Mouse (Mus musculus) layer of hippocampus, adult 18-20 months (tissue): ENCODE measurements around the gene Srgap3. TPM values are rescaled to one million over a fixed set of nuclear protein-coding genes. Genes with fewer than 3 reads are reported as not detected.
"Not testable (repeated sequence)": the region's sequence is repeated elsewhere in the genome, so short reads cannot be mapped to it uniquely, and the experiment has no call there.

Experiments used
- DNase-seq, 2 experiments: peaks; one replicate each; pipeline ENCODE4 v3.0.0; 2022; ENCODE audit warnings: low spot score in 2 of 2
- total RNA-seq, 2 experiments: library from RNA; stranded (reverse); gene quantifications; 2 replicates each; pipeline ENCODE4 v1.2.3; 2021

The Srgap3 gene
- total RNA-seq, 2 experiments from 2014 or later, result 276 to 280 TPM

- peak in 1 of 2 experiments; percentile 51 for DNase-seq
These were observed 192.1 kb downstream of the Srgap3 start for GRCm38 (mm10) chr6:112754994-112755393.

- DNase-seq, result no peak
These were observed 194.5 kb downstream of the Srgap3 start for GRCm38 (mm10) chr6:112752517-112752916.

- no peak for DNase-seq
These were observed 195.1 kb downstream of the Srgap3 start for GRCm38 (mm10) chr6:112752007-112752406.

DNA sequence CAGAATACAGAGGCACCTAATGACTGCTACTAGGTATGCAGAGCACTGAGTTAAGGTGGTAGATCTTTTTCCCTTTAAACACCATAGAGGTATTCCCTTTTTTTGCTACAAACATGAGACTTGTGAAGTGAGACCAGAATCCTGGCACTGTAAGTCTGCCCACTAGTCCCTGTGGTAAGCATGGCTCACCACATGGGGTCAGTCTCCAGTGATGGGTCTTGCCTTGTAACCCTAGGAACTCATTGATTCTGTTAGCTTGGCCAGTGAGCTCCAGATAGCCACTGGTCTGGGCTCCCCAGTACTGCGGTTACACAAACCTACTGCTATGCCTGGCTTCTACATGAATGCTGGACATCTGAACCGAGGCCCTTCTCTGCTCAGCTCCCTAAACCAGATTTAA, 204.8 kb downstream of the Srgap3 start:
- DNase-seq, result no peak

DNA sequence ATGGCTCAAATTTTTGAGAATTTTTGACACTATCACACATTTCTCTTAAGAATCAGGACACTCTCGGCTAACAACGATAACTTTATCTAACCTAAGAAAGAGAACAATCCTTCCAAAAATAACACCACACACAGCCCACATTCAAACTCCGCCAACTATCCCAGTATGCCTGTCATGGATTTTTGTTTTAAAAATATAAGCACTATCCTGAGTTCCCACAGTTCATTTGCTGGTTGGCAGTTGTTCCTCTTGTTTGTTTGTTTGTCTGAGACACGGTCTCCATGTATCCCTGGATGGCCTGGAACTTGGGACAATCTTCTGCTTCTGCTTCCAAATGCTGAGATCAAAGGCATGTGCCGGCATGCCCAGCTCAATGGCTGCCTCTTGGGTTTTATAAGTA, 205.3 kb downstream of the Srgap3 start:
- DNase-seq, result peak in 1 of 2 experiments; percentile 56

DNA sequence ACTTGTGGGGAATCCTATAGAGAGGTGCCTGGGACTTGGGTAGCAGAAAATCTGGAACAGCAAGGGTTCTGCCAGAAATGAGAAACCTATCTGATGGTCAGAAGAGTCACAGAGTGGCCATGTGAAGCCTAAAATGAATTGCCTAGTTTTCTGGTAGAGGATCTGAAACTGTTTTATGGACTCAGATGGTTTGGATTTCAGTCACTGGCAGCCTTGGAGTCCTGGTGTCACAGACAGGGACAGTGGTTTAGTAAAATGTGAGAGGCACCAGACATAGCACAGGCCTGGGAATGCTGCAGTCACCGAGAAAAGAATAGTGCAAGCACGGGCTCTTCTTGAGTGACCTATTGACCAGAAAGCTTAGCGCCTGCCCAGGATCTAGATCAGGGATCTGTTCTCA, 207.4 kb downstream of the Srgap3 start:
- DNase-seq, result no peak

DNA sequence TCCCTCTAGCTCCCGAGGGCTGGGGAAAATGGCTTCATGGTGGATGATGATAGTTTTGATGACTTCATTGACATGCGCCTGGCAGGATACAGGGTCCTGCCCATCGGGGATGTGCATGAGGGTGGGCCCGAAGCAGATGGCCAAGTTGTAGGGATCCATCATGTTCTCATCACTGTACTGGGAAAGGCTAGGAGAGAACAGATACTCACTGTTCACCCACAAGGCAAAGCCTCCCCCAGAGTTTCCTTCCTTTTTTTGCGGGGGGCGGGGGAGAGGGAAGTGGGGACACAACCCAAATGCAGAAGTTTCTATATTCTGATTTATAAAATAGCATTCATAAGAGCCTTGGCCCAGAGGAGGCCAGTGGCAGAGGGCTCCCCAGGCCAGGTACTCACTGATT, 208.1 kb downstream of the Srgap3 start:
- peak; percentile 66 to 88 for DNase-seq

- no peak for DNase-seq
These were observed 210.6 kb downstream of the Srgap3 start for GRCm38 (mm10) chr6:112736471-112736870.

DNA sequence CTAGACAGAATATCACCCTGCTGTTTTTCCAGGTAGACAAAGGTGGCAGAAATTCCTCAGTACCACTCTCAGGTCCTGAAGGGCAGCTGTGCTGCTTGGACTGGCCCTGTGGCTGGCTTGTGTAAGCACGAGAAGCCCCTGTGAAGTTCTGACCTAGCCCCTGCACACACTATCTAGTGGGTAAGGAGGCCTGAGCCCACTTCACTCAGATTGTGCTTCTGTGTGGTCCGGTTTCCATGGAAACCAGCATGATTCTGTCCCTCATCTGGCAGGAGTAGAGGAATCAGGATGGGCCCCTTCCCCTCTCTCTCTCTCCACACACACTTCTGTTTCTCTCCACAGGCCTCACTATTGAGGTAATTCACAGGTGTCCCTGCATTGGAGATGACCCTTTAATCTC, 212.0 kb downstream of the Srgap3 start:
- no peak for DNase-seq

DNA sequence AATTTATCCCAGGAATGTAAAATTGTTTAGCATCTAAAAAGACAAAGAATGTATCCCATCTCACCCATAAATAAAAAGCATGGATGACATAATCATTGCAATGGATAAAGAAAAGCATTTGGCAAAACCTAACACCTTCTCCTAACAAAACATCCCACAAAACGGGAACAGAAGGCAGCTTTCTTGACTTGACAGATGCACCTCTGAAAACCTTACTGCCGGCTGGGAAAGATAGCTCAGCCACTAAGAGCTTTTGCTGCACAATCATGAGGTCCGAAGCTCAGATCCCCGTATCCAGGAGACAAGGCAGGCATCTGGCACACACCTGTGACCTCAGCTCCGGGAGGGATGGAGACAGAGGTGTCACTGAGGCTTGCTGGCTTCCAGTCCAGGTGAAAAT, 213.1 kb downstream of the Srgap3 start:
- peak in 1 of 2 experiments; percentile 62 for DNase-seq

DNA sequence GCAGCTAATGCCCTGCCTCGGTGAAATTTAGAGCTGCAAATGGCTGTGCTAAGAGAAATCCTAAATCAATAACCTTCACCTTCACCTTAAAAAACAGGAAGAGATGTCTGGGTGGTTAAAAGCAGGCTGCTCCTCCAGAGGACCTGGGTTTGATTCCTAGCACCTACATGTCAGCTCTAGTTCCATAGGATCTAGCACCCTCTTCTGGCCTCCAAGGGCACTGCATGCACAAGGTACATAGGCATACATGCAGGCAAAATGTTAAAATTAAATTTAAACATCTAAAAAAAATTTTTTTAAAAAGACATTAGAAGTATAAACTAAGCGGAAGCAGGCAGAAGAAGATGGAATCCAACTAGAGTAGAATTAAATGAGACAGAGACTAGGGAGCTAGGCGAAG, 214.6 kb downstream of the Srgap3 start:
- DNase-seq, result no peak

DNA sequence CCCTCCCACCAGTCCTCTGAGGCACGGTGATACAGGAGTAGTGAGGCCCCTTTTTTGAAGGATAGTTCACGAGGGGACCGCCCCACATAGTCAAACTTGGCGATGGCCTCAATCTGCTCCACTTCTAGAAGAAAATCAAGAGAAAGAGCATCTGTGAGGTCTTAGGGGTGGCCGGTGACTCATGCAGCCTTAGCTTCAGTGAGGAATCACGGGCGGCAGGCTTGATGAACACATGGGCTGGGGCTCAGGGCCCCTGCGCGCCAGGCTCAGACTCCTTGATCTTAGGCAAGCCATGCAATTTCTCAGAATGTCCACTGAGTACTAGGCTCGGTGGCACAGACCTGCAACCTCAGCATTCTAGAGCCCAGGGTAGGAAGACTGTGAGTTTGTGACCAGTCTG, 215.7 kb downstream of the Srgap3 start:
- DNase-seq, result no peak

- peak; percentile 71 to 85 for DNase-seq
These were observed 218.2 kb downstream of the Srgap3 start for GRCm38 (mm10) chr6:112728760-112729422.

DNA sequence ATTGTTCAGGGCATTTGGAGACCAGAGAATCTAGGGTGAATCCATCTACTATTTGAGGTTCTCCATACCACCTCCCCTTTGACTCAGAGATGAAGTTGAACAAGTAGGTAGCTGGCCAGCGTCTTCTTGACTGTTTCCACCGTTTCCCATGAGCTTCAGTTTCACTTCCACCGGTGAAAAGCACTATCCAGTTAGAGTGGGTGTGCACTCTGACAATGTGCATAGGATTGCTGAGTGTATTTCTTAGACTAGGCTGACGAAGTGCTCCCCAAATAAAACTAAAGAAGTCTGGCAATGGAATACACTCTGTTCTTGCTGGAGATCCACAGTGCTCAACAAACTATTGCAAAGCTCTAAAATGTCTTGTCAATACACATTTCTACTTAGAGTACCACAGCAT, 221.6 kb downstream of the Srgap3 start:
- no peak for DNase-seq

DNA sequence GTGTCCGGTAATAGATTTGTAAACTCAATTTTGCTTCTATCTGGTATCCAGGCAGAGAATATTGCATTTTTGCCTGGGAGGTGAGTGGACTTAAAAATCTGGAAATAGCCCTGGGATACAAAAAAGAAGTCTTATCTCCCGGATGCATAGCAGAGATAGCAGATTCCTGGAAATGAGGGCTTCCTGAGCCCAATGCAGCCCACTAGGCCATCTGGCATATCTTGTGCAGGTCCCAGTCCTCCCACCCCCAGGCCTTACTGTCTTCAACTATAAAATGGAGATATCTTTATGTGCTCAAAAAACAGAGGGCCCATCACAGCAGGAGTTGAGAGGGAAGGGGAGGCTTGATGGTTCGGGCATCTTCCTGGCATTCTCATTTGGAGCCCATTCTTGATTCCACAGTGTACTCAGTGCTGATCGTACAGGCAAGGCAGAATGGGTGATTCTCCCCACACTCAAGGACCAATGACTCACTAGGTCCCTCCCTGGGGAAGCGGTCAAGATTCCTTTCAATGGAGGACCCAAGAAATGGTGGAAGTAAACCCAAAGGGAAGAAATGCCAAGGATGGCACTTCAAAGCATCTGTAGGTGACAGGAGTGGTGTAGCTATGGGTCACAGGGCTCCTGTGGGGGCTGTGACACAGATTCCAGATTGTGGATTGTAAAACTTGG, 226.5 kb downstream of the Srgap3 start:
- peak in 1 of 2 experiments; percentile 70 for DNase-seq

GRCm38 (mm10) chr6:112719983-112720382, 227.1 kb downstream of the Srgap3 start:
- DNase-seq, result peak; percentile 70 to 83

GRCm38 (mm10) chr6:112717168-112717567, 229.9 kb downstream of the Srgap3 start:
- DNase-seq, result peak in 1 of 2 experiments; percentile 69

DNA sequence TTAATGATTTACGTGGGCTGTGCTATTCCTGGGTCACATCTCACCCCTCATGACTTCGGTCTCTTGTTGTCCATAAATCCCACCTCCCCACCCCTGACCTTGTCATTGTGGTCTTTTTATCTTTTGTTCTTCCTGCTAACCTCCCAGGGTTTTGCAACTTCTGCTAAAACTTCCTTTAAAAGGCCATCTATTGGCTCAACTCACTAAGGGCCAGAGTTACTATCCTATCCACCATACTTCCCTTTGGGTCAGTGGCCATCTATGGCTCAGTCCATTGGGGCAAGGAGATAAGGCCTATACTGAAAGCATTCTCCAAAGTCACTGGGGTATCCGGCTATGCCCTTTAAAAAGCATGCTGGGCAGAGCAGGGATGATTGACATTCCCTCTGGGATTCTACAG, 233.1 kb downstream of the Srgap3 start:
- DNase-seq, result no peak

DNA sequence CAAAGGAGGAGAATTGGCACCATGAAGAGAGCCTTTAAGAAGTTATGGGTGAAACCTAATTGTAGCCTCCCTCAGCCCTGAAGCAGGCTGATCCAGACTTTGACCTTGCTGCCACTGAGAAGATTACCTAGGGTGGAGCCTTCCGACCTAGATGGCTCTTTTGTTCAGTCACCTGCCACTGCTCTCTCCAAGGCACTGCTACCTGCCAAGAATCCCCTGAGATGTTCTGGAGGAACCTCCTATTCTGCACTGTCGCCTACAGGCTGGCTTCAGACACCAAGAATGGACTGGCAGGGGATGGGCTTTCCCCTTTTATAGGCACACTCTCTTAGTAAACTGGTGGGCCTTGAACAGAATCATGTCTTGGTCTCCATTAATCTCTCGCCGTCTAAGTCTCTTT, 244.8 kb downstream of the Srgap3 start:
- DNase-seq, result not testable (repeated sequence)

GRCm38 (mm10) chr6:112700392-112700791, 246.7 kb downstream of the Srgap3 start:
- DNase-seq, result peak in 1 of 2 experiments; percentile 80

- DNase-seq, result no peak
These were observed 248.0 kb downstream of the Srgap3 start for GRCm38 (mm10) chr6:112699115-112699514.

DNA sequence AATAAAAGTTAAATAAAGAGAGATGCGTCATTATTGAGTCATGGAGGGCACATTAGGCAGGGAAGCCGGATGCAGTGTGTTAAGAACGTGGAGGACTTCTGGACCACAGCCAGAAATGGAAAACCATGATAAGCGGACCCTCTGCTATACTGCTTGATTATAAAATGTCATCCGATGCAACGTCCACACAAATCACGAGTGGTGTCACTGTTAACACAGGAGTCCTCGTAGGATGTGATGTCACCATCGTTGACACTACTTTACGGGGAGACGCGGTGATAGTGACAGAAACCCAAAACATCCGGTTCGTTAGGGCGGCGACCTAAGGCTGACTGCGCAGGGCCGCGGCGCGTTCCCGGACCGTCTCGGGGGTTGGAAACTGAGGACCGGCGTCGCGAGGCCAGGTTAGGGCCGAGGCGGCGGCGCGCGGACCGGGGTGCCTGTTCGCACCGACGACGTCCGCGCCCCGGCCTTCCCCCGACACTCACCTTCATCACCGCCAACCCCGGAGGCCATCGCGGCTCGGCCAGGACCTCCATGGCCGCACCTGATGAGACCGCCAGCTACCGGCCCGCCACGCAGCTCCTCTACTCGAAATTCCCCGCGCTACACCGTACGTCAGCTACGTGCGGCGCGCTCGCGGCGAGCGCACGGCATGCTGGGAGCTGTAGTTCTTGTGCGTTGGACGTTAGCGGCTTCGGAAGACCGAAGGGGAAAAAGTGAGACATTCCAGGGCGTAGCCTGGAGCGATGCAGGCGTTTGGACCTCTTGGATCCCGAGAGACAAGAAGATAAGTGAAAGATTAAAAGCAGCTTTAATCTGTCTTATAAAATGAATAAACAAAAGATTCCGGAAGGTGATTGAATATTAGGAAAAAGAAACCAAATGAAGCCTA, 250.8 kb downstream of the Srgap3 start, which contains the start of gene Rad18:
Gene Rad18 (minus strand): TSS at position 631 of the 895 bp plus-strand sequence.
- DNase-seq, result peak; percentile 83 to 89
